Mouse (Mus musculus): ENCODE measurements around the gene Apba2. TPM values are rescaled to one million over a fixed set of nuclear protein-coding genes. Genes with fewer than 3 reads are reported as not detected.

Apba2 gene
- total RNA-seq (2022), result 1 to 10 TPM in 1 of 4 experiments, under 1 TPM in 3; 0.12 to 1.7 (median 0.74) TPM

DNA sequence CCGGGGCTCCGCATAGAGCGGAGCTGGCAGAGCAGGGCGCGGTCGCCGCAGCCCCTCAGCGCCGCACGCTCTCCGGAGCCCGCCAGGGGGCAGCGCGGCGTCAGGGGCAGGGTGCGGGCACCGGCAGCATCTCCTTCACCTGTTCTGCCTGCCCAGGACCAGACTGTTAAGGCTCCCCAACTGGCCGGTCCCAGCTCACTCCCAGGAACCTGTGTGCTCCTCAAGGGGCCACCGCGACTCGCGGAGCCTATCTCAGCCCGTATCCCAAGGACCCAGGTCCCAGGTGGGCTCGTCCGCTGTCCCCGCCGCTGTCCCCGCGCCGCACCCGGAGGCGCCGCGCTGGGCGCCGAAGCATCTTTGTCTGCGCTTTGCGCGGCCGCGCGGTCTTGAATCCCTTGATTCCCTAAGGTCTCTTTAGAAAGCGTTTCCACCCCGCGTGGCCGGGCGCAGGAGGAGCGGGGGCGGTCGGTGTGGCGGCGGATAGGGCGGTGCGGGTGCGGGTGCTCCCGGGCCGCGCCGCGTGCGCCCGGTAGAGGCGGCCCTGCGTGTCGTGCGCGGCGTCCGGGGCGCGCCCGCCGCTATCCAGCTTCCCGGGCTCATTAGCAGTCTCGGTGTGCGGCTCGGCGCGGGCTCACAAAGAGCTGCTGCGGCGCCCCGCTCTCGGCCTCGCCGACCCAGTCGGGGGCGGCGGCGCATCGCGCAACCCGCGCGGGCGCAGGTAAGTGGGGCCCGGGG lies at the start of gene Apba2:
Gene Apba2 (plus strand): TSS at position 171 of the 735 bp plus-strand sequence.
- no peak for DNase-seq

DNA sequence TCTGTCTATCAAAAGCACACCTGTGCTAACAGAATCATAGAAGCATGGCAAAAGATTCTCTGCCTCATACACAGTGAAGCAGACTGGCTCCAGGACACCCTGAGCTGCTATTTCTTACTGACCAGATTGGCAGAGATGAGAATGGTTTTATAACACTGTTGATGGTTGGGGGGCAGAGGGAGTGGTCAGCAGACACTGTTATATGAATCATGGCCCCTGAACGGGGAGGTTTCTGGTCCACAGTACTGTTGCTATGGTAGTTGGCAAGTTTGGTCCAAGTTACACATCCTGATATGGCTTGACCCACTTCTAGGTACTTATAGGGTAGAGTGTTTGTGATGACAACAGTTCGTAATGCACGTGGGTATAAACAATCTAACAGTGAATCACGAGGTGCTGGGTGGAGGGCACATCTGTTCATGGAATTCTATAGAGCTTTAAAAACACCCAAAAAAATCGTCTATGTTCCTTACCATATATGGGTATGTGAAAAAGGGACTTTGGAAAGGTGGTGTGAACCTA lies 49.6 kb upstream of the Apba2 start:
- DNase-seq, result no peak

DNA sequence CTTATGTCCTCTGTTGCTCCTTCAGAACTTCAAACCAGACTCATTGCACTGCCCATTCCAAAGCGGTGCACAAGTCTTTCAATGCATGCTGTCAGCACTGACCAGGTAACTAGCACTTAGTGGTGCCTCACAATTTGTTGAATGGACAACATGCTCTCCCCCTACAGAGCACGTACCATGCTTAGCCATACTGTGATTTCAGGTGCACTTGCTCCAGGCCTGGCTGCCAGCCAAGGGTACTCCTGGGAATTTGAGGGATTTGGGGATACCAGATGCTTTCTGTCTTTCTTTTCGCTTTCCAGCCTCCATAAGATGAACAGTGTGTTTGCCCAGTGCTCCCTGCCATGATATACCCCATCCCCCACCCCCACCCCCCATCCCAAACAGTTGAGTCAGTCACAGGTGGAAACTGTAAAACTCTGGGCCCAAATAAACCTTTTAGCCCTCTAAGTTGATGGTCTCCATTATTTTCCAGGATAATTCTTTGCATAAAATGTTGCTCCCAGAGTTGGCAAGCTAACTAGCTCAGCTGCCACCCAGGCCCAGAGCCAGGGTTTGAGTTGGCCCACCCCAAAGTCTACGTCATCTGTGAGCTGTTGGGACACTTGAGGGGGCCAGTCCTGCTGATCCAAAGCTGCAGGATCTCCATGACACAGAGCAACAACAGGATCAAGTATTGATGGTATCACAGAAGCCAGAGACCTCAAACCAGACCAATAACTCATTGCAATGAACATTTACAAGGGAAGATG lies 48.9 kb upstream of the Apba2 start:
- no peak for DNase-seq

DNA sequence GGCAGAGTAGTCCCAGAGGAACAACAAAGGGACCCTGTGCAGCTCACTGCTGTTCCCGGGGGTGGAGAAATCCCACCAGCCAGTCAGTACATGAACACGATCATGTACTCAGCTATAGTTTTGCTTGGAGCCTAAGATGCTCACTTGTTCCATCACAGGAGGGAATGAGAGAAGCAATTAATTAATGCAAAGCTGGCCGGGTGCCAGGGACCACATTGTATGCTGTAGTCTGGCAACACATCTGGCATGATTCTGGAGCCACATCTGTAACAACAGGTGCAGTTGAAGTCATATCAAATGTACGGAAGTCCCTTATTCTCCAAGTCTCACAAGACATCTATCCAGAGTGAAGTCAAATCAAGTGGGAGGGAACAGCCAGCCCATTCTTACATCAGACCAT lies 45.3 kb upstream of the Apba2 start:
- no peak for DNase-seq

DNA sequence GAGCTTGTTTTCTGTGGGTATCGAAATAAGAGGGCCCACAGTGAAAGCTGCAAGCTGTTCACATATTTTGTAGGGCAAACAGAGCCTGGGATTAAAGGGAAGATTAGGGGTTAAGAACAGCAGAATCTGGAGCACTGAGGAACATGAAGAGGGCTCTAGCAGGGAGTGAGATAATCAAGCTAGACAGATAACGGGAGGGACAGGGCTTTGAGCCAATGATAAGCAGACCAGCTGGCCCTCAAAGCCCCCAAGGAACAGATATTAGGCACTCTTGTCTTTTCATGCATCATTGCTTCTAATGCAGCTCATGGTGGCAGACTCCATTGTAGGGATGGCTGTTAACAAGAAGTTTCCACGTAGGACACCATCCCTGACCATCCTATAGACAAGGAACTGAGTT lies 44.8 kb upstream of the Apba2 start:
- DNase-seq, result no peak

DNA sequence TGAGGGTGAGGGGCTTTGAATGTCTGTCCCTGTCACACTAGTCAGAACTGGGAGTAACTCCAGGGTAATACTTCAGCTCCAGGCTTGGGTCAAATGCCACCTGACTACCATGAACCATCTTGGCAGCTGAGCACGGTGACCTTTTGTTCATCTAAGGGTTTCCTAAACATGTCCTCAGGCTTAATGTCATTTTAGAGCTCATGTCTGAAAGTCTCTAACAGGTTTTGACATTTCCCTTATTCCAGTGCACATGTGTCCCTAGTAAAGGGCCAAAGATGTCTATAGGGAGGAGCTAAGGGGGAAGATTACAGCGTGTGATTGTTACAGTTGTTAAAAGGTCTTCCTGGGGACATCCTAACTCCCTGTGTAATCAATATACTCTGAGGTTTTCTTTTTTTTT lies 43.7 kb upstream of the Apba2 start:
- no peak for DNase-seq

DNA sequence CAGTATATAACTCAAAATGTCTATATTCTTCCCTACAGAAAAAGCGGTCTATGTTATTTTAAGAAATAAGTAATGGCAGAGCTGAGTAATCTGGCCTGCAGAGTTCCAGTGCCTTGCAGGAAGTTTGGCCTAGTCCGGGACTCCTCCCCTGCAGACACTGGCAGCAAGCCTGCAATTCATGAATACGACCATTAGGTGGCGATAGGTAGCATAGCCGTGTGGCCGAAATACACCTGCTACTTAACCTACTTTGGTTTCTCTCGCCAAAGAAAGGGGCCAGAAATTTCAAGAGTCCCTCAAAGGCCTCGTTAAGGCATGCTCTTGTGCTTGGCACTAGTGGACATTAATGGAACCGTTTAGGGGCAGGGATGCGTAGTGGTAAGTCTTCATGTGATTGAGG lies 4.1 kb upstream of the Apba2 start:
- no peak for DNase-seq

DNA sequence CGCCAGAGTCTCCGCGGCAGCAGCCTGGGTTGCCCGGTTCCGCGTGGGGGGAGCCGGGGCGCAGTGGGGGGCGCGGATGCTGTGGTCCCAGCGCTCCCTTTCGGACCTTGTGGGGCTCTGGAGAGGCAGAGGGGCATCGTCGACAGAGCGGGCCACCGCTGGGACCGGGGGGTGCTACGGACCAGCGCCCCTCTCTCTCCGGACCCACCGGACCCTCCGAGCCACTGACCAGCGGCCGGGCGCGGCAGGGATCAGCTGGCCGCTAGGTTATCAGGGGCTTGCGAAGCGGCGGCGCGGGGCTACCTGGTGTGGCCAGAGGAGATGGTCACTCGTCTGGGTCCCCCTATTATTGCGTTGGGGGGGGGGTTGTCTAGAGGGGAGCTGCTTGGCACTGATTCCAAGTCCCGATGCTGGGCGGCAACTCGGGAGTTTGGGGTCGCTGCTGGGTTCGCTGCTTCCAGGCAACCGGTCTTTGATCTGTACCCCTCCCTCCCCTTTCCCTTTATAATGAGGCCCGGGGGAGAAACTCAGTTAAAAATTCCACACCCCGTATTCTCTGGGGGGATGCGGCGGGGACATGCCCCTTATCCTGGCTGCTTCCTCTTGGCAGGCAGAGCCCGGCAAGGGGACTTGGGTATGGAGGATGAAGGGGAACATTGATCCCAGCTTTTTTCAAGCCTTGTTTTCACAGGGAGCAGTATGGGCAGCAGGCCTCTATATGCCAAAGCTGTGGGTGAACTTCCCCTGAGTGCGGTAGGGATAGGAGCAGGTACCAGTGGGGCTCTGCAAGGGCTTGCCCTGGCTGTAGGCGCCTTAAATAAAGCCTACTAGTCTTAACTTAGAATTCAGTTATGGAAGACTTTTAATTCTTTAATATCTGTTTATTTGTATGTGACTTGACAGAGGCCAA lies 1.0 kb downstream of the Apba2 start:
- DNase-seq, result no peak

DNA sequence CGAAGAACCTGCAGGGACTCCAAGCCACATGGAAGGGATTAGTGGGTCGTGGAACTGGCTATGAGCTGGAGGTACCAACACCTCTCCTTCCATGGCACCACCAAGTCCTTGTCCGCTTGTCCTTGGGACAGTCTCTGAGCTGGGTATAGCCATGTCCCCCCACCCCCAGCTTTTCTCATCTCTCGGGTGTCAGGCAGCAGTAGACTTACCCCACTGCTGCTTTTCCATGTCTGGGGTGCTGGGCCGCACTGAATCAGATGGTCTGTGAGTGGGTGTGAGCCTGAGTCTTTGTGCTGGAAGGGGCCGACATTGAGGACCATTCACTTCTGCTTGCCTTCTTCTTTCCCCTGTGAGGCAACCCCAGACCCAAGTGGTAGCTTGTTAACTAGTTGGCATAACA lies 2.1 kb downstream of the Apba2 start:
- DNase-seq, result no peak

DNA sequence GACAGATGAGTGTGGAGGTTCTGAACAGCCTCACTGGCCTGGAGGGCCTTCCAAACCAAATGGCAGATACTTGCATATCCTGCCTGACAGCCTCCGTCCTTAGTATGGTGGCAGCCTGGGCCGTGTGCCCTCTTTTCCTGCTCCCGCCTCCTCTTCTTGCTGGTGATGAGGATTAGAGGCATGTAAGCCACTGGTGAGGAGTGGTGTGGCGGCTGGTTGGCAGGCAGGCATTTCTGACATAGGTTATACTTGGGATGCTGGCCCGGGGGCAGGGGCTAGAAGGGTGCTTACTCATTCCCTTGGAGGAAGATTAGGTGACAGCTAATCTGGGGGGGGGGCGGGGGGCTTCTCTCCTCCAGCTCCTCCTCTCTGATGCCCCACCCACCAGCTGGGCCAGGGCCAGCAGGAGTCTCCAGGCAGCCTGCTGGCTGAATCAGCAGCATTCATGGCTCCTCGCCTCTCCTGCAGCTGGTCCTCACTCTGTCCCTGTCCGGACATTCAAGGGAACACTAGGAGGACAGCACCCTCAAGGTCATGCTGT lies 3.3 kb downstream of the Apba2 start:
- no peak for DNase-seq

DNA sequence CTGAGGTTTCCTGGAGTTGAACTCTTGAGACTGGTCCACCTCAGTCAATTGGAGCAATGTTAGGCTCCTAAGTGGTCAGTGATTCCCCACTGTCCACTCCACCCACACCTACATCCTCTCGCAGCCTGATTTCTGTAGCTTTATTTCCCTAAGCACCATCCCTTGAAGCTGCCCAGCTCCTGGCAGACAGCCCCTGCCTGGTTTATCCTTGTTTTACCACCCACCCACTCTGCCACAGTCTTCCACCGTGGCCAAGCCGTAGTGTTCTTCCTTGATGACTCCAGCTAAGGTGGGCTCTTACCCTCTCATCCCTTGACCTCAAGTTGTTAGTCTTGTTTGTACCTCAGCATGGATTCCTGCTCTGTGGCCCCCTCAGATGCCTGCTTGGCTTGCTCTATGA lies 4.1 kb downstream of the Apba2 start:
- no peak for DNase-seq

DNA sequence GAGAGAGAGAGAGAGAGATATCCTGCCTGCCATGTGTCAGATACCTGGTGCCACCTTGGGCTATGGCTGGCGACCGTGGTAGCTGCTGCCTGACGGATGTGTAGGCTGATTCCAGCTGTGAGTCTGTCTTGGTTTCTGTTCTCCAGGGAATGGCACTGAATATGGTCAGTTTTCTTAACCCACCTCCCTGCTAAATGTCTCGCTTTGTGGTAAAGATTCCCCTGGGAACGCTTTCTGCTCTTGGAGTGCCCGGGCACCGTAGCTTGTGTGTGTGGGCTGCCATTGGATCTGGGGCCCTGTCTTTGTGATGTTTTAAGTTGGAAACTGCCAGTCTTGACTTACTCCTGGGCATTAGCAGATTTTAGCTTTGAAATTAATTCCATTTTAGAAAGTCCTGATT lies 7.3 kb downstream of the Apba2 start:
- no peak for DNase-seq

DNA sequence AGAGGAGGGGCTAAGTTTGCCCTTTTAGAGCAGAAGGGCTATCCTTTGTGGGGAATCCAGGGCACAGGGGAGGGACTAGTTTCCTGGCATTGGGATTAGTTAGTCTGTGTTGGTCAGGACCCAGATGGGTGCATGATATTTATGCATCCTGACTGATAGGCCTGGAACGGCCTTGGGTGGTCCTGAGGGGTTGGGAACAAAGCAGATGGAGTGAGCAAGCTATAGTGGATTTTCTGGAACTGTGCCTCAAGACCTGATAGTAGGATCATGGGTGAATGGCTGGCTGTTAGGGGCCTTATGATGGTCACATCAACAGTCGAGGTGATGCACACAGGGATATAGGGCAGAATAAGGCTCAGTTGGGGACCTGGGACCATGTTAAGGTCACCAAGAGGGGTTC lies 8.4 kb downstream of the Apba2 start:
- no peak for DNase-seq

DNA sequence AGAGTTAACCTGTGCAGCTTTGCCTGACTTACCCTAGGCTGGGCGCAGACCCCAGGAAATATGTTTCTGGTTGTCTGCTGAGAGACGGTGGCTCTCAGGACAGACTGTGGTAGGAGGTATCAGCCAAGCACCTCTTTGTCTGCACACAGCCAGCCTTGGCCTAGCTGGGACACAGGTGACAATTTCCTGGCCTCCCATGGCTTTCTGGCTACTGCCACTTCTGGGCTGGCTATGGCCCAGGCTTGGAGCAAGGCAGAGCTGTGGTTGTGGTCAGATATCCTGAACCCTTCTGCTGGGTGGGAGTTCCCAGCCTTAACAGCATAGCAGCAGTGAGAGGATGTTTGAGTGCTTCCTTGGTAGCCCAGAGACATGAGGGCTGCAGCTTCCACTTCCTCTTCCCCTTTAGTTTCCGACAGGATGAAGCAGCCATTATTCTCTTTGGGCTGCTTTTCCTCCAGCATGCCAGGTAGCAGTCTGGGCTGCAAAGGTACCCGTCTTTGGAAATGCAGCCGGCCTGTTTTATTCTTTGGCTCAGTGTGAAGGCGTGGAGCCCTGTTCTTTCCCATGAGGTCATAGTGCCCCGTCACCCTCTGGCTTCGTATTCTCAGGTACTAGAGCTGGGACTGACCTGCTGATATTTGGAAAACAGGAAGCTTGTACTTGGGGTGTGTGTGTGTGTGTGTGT lies 9.2 kb downstream of the Apba2 start:
- DNase-seq, result no peak

DNA sequence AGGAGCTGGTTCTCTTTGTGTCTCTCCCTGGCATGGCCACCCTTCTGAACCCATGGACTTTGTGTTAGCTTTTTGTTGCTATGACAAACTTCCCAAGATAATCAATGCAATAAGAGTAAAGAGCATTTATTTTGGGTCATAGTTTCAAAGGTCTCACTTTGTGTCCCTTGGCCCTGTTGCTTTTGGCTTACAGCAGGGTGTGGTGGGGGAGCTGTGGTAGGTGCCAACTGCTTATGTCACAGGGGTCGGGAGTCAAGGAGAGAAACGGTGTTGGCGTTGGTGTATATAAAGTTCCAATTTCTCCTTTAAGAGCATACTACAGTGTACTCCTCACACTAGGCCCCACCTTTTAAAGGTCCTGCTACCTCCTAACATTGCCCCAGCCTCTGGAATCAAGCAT lies 12.1 kb downstream of the Apba2 start:
- DNase-seq, result no peak

DNA sequence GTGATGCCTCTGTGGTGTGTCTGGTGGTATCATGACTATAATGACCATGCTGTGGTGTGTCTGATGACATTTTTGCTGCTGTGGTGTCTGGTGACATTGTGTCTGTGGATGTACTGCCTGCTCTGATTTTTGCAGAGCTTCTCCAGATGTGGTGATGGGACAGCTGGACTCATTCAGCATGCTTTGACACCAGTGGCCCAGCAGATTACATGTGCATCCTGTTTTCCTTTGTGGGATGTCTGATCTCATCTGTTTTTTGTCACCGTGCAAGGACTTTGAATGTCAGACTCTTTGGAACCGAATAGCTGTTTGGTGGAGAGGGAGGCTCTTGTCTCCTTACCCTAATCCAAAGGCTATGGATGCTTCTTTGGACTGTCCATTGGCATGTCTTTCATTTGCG lies 13.8 kb downstream of the Apba2 start:
- no peak for DNase-seq

DNA sequence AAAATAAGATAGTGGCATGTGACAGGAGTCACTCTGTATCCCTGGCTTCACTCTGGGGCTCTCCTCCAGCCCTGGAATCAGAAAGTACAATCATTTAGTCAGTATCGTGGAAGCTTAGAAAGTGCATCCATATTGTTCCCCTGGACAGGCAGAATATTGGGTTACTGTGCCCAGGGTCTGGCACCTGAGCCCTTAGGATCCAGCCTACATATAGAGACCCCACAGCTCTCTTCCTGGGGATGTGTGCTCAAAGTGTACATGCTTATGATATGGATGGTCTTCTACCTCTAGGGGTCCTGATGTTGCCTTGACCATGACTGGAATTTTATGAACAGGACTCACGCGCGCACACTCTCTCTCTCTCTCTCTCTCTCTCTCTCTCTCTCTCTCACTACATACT lies 14.4 kb downstream of the Apba2 start:
- no peak for DNase-seq

DNA sequence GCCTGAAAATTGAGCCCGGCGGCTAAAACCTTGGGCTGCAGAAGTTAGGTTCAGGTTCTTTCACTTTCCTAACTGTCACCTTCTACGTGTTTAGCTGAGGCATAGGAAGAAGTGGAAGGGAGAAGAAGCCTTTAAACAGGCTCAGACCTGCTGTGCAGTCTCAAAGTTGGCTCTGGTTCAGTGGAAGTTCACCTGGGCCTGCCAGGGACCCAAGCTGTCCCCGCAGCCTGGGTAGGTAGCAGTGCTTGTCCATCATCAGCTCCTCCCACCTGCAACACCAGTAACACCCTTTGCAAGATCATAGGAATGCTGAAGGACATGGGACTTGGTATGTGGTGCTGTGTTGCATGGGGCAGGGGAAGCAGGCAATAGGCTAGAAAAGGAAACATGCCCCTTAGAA lies 17.6 kb downstream of the Apba2 start:
- DNase-seq, result no peak

DNA sequence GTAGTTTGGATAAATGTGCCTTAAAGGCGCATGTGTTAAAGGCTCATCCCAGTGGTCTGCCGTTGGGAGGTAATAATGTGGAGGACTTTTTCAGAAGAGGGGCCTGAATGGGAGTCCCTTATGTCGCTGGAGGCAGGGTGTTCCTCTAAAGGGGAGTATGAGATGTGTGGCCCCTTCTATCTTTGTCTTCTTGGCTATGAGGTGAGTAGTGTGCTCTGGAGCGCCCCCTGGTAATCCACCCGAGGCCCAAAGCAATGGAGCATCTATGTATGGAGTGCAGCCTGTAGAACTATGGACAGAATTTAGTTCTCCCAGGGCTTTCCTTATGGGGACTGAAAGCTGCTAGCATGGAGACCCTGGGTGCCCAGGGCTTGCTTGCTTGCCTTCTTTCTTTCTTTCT lies 18.0 kb downstream of the Apba2 start:
- DNase-seq, result no peak

DNA sequence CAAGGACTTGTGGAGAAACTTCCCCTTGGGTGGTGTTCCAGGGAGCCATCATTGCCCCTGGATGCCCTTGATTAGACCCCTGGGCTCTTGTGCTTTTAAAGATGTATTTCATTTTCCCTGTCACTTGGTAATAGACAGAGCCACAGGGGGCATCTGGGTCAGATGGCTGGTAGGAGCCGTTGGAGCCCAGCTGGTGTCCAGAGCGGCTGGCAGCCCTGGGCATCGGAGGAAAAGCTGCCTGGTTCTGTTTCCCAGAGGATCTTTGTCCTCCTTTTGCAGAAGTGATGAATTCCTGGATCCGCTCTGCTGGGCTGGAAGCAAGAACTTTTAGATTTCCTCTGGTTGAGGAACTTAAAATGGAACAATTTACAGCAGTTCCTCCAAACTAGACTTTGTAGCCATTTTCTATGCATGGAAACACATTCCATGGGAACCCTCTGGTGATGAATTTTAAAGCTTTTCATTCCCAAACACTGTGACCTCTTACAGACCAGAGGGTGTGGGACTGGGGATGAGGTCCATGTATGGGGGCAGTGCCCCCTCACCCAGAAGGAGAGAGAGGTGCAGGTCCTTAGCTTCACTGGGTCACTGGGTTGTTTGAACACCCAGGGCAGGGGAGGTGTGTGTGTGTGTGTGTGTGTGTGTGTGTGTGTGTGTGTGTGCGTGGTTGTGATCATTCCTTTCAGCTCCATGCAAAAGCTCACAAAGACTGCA lies 20.3 kb downstream of the Apba2 start:
- no peak for DNase-seq

DNA sequence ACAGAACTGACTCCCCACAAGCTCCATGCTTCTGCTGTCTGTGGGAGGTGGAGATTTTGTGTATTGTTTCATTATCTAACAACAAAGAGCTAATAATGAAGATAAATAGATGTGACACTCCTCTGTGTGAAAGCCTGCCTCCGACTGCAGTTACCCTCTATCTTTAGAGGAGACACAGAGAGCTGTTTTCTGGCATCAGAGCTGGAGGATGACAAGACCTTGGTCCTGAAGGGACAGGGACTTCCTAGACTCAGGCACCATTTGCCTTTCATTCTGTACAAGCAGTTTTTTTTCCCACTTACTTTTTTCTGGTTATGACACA lies 20.9 kb downstream of the Apba2 start:
- DNase-seq, result no peak

DNA sequence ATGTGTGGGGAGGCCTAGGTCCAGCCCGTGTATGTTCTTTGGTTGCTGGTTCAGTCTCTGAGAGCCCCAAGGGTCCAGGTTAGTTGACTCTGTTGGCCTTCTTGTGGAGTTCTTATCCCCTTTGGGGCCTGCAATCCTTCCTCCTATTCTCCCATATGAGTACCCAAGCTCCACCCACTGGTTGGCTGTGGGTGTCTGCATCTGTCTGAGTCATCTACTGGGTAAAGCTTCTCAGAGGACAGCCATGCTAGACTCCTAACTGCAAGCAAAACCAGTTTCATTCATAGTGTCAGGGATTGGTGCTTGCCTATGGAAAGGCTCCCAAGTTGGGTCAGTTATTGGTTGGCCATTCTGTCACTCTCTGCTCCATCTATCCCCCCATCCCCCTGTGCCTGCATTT lies 29.8 kb downstream of the Apba2 start:
- no peak for DNase-seq

Measured in adrenal gland, adult 8-10 months (tissue).